Mouse (Mus musculus): ENCODE results near the gene Il2ra. TPM values are rescaled to one million over a fixed set of nuclear protein-coding genes. Genes with fewer than 3 reads are reported as not detected.

Il2ra gene
- polyA plus RNA-seq, 1 experiment from 2014 or later, result 0.23 TPM

DNA sequence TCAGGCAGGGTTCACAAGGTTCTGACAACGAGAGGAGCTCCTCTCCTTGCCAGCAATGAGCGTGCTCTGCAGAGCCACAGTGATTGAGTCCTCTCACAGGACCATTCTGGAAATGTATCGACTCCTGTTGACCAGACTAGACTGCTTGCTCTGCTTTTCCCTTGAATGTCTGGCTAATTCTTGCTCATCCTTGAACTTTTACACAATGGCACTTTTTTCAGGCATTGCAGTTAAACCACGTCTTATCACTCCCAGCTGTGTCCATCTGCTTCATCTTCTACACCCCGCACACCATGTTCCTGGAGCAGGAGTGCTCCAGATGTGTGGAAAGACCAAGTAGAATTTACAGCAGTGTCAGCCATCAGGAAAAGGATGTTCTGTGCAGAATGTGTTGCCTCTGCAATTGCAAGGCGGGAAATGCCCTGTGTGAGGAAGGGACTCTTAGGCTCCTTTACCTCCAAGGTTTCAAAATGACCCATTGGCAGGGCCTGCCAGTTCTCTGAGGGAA, 69.9 kb downstream of the Il2ra start:
- TF ChIP-seq EP300 (IDR thresholded peaks at IDR 0.05; ENCODE audit: low read depth) (no peak), CTCF (IDR thresholded peaks at IDR 0.05; ENCODE audit: low read depth) (no peak)
- peak; percentile 13 for ATAC-seq
- peak overlapping the region; percentile 41 for H3K27ac ChIP-seq (ENCODE audit: low read depth)
- H3K9ac ChIP-seq (replicated peaks), result no peak overlapping the region
- no peaks in the 10 kb centered on the region for H3K27me3 ChIP-seq (ENCODE audit: insufficient read depth, low read length)
- no peak overlapping the region for H3K4me2 ChIP-seq (ENCODE audit: low read depth, low read length)
- H3K4me3 ChIP-seq (ENCODE audit: low read depth, low read length), result no peak overlapping the region
- H3K9me3 ChIP-seq (ENCODE audit: low read length), result no peaks in the 10 kb centered on the region
- WGBS (ENCODE audit: insufficient replicate concordance), result 66% methylated on average over 6 of the region's 6 CpGs
- H3K4me1 ChIP-seq (ENCODE audit: insufficient read depth), result peaks cover 24% of the 10 kb centered on the region
- no peak for DNase-seq
- H3K36me3 ChIP-seq (replicated peaks; ENCODE audit: insufficient read depth, low read length), result no peaks in the 10 kb centered on the region; the same call in 1 of the 2 replicates

DNA sequence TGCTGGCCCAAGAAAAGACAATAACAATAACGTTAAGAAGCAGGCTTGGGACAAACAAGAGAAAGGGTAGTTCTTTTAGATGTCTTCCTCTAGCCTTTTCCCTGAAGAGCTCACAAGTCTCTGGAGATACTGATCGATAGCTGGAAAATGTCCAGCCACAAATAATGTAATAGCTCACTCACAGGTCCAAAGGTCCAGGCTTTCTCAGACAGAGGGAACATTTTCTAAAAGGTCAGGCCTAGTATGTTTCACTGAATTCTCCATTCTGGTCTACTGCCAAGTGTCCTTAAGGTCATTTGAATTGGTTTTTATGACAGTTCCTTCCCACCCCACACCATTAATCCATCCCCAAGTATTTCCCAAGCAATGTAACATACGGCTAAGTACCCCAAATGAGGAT, 70.4 kb downstream of the Il2ra start:
- Histone ChIP-seq H3K27me3 (ENCODE audit: insufficient read depth, low read length) (no peaks in the 10 kb centered on the region), H3K4me2 (ENCODE audit: low read depth, low read length) (no peak overlapping the region), H3K9me3 (ENCODE audit: low read length) (no peaks in the 10 kb centered on the region), H3K4me1 (ENCODE audit: insufficient read depth) (peaks cover 24% of the 10 kb centered on the region), H3K27ac (ENCODE audit: low read depth) (peak overlapping the region; percentile 76), H3K36me3 (replicated peaks; ENCODE audit: insufficient read depth, low read length) (peaks cover under 1% of the 10 kb centered on the region; the same call in 1 of the 2 replicates), H3K4me3 (ENCODE audit: low read depth, low read length) (no peak overlapping the region), H3K9ac (replicated peaks) (no peak overlapping the region)
- ATAC-seq, result peak; percentile 87
- peak; percentile 29 for DNase-seq
- WGBS (ENCODE audit: insufficient replicate concordance), result 46% methylated on average over 3 of the region's 3 CpGs
- no peak for TF ChIP-seq CTCF (IDR thresholded peaks at IDR 0.05; ENCODE audit: low read depth)
- TF ChIP-seq EP300 (IDR thresholded peaks at IDR 0.05; ENCODE audit: low read depth), result peak; percentile 63

DNA sequence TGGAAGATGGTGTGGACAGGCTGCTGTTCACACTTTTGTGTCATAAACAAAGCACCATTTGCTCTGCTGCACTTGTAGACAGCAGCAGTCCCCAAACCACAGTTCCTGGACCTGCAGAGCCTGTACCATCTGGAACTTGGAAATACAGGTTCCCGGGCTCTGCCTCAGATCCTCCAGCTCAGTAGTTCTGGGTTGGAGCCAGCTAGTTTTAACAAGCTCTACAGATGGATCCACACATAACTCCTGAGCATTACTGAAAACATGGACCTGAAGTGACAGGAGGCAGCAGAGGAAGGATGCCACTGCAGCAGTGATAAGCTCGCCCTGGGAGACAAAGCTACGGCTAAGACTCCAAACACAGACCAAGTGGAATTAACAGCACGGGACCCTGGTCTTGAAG, 71.9 kb downstream of the Il2ra start:
- WGBS (ENCODE audit: insufficient replicate concordance), result 76% methylated on average over 4 of the region's 4 CpGs
- no peaks in the 10 kb centered on the region for H3K9me3 ChIP-seq (ENCODE audit: low read length)
- peaks cover 4% of the 10 kb centered on the region; the same call in 1 of the 2 replicates for H3K36me3 ChIP-seq (replicated peaks; ENCODE audit: insufficient read depth, low read length)
- H3K4me3 ChIP-seq (ENCODE audit: low read depth, low read length), result no peak overlapping the region
- ATAC-seq, result no peak
- H3K4me1 ChIP-seq (ENCODE audit: insufficient read depth), result peaks cover 16% of the 10 kb centered on the region
- H3K4me2 ChIP-seq (ENCODE audit: low read depth, low read length), result no peak overlapping the region
- no peak for DNase-seq
- no peak overlapping the region for H3K27ac ChIP-seq (ENCODE audit: low read depth)
- H3K9ac ChIP-seq (replicated peaks), result no peak overlapping the region
- no peak for TF ChIP-seq CTCF (IDR thresholded peaks at IDR 0.05; ENCODE audit: low read depth)
- TF ChIP-seq EP300 (IDR thresholded peaks at IDR 0.05; ENCODE audit: low read depth), result no peak
- no peaks in the 10 kb centered on the region for H3K27me3 ChIP-seq (ENCODE audit: insufficient read depth, low read length)

DNA sequence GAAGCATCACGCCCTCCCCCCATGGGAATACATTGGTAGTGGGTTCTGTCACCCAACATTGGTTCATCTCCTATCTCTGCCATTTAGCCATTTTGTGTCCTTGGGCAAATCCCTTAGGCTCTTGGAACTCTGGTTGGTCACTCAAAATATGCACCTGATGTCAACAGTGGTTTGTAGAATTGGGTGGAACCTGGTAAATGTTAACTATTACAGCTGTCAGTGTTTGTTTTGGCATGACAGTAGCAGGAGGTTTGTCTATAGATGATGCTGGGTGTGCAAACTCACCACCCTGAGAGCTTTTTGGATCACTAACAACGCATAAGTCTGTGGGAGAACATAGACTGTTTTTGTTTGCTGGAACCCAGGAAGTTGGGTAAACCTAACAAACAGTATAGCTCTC, 76.0 kb downstream of the Il2ra start:
- H3K4me2 ChIP-seq (ENCODE audit: low read depth, low read length), result no peak overlapping the region
- ATAC-seq (peak; percentile 89), DNase-seq (no peak)
- H3K9ac ChIP-seq (replicated peaks), result no peak overlapping the region
- H3K27me3 ChIP-seq (ENCODE audit: insufficient read depth, low read length), result no peaks in the 10 kb centered on the region
- no peaks in the 10 kb centered on the region for H3K9me3 ChIP-seq (ENCODE audit: low read length)
- 74% methylated on average over 2 of the region's 2 CpGs for WGBS (ENCODE audit: insufficient replicate concordance)
- peaks cover 15% of the 10 kb centered on the region for H3K36me3 ChIP-seq (replicated peaks; ENCODE audit: insufficient read depth, low read length)
- peaks cover 8% of the 10 kb centered on the region for H3K4me1 ChIP-seq (ENCODE audit: insufficient read depth)
- no peak for TF ChIP-seq CTCF (IDR thresholded peaks at IDR 0.05; ENCODE audit: low read depth)
- TF ChIP-seq EP300 (IDR thresholded peaks at IDR 0.05; ENCODE audit: low read depth), result peak; percentile 41; the same call in 1 of the 2 replicates
- H3K27ac ChIP-seq (ENCODE audit: low read depth), result peak overlapping the region; percentile 66
- no peak overlapping the region for H3K4me3 ChIP-seq (ENCODE audit: low read depth, low read length)

DNA sequence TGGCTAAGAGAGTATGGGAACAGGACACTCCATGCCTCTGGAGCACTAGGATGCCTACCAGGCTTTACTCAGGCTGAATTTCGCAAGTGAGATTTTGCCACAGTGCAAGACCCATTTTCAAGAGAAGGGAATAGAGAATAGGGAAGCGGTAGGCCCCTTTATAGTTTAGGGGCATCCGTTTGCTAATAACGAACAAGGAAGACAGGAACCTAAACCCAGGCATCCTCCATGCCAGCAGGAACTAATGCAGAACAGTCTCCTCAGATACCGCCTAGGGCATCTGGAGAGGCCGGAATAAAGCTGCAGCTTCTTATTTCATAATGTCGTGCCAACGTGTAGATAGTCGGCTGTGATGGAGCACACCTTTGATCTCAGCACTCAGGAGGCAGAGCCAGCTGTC, 80.0 kb downstream of the Il2ra start:
- no peak overlapping the region for H3K4me2 ChIP-seq (ENCODE audit: low read depth, low read length)
- peaks cover 26% of the 10 kb centered on the region for H3K36me3 ChIP-seq (replicated peaks; ENCODE audit: insufficient read depth, low read length)
- ATAC-seq, result no peak
- no peak overlapping the region for H3K9ac ChIP-seq (replicated peaks)
- TF ChIP-seq EP300 (IDR thresholded peaks at IDR 0.05; ENCODE audit: low read depth) (no peak), CTCF (IDR thresholded peaks at IDR 0.05; ENCODE audit: low read depth) (no peak)
- no peak for DNase-seq
- no peaks in the 10 kb centered on the region for H3K27me3 ChIP-seq (ENCODE audit: insufficient read depth, low read length)
- 71% methylated on average over 9 of the region's 9 CpGs for WGBS (ENCODE audit: insufficient replicate concordance)
- no peaks in the 10 kb centered on the region for H3K9me3 ChIP-seq (ENCODE audit: low read length)
- H3K27ac ChIP-seq (ENCODE audit: low read depth), result no peak overlapping the region
- H3K4me1 ChIP-seq (ENCODE audit: insufficient read depth), result peaks cover 8% of the 10 kb centered on the region
- H3K4me3 ChIP-seq (ENCODE audit: low read depth, low read length), result no peak overlapping the region

DNA sequence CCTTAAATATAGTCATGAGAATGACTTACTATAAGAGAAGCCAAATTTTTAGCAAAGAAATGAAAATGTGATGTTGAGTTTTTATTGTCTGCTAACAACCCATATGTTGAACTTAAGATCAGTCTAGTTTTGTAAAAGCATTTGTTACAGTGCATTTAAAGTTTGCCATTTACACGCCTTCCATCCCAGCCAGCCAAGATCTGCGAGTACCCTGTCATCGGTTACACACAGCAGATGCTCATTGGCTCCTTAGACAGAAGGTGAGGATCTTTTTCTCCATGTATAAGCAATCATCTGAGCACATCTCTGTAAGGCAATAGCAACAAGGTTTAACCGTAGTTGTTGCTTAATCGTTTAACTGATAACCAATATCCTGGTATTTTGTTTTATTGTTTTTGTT, 85.0 kb downstream of the Il2ra start:
- H3K9ac ChIP-seq (replicated peaks), result no peak overlapping the region
- WGBS (ENCODE audit: insufficient replicate concordance), result 85% methylated on average over 5 of the region's 5 CpGs
- H3K27me3 ChIP-seq (ENCODE audit: insufficient read depth, low read length), result no peaks in the 10 kb centered on the region
- no peaks in the 10 kb centered on the region for H3K4me1 ChIP-seq (ENCODE audit: insufficient read depth)
- H3K9me3 ChIP-seq (ENCODE audit: low read length), result no peaks in the 10 kb centered on the region
- TF ChIP-seq EP300 (IDR thresholded peaks at IDR 0.05; ENCODE audit: low read depth), result no peak
- TF ChIP-seq CTCF (IDR thresholded peaks at IDR 0.05; ENCODE audit: low read depth), result no peak
- H3K36me3 ChIP-seq (replicated peaks; ENCODE audit: insufficient read depth, low read length), result peaks cover 30% of the 10 kb centered on the region
- H3K27ac ChIP-seq (ENCODE audit: low read depth), result no peak overlapping the region
- ATAC-seq (no peak), DNase-seq (no peak)
- H3K4me2 ChIP-seq (ENCODE audit: low read depth, low read length), result no peak overlapping the region
- H3K4me3 ChIP-seq (ENCODE audit: low read depth, low read length), result no peak overlapping the region
